Mouse (Mus musculus): Measurements from ENCODE around the gene Brdt.
"Not testable (repeated sequence)": the region's sequence is repeated elsewhere in the genome, so short reads cannot be mapped to it uniquely, and the experiment has no call there.

Brdt gene

DNA sequence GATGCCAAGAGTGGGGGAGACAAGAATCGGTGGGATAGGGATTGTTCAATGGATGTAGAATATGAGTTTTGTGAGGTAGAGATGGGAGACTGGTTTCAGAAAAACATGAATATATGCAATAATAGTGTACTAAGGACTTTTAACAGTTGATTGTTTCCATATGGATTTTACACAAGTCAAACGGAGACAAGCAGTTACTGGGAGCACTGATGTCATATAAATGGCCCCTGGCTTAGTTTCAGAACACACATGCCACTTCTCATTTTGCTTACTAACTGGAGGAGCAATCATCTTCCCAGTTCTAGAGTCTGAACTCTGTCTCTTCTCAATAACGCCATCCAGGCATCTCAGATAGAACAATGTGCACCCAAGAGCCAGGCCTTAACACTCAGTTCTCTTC lies 9.4 kb downstream of the Brdt start:
- DNase-seq (ENCODE audit: low read depth), result no peak

DNA sequence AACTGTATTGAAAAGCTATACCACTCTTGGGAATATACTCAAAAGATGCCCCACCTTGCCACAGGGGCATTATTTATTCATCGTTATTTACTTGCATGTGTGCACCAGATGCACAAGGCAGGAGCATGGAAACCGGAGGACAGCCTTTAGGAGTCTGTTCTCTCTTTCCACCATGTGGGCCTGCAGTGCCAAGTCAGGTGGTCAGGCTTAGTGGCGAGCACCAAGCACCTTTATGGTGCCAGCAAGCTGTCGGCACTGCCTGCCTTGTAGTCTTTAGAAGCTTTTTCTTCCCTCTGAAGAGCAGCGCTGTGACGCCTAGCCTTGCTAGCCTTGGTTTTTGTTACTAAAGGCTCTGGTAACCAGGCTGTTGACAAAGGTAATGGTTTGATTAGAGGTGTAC lies 11.9 kb downstream of the Brdt start:
- no peak for DNase-seq (ENCODE audit: low read depth)

DNA sequence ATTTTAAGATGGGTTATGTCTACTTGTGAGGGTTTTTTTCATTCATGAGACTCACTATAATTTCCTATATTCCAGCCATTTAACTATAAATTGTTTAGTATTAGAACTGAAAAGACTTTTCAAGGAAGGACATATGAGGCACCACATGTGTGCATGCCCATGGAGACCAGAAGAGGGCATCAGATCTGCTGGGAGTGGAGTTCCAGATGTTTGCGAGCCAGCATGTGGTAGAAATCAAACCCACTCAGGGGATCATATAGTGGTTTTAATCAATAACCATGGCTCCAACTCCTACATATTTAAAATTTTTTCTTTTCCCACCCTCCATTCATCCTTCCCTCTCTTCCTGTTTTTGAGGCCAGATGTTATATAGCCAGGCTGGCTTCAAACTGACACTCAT lies 15.3 kb downstream of the Brdt start:
- DNase-seq (ENCODE audit: low read depth), result no peak

DNA sequence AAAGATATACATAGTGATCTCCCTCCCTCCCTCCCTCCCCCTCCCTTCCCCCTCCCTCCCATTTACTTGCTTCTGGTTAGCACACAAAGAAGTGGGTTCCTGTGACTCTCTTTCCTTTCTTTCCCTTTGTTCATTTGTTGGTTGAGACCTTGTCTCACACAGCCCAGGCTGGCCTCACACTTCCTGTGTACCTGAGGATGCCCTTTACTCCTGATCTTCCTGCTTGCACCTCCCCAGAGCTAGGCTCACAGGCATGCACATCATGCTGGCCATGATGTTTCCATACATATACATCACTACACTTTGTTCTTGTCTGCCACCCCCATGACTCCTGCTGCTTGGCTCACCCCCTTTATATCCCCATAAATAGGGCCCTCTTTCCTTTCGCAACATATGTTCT lies 21.6 kb downstream of the Brdt start:
- no peak for DNase-seq (ENCODE audit: low read depth)

DNA sequence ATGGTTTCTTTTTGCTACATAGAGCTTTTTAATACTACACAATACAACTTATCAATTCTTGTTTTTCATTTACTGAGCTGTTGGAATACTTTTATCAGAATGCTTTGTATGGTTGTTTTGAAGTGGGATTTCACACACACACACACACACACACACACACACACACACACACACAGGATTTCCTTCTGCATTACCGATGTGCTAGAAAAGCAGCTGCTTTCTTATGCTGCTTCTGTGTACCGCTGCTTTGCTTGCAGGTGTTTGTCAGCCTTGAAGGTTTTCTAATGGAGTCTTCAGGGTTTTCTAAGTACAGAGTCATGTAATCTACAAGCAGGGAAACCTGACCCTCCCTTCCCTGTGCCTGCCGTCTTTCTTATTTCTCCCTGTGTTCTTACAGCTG lies 23.0 kb downstream of the Brdt start:
- no peak for DNase-seq (ENCODE audit: low read depth)

DNA sequence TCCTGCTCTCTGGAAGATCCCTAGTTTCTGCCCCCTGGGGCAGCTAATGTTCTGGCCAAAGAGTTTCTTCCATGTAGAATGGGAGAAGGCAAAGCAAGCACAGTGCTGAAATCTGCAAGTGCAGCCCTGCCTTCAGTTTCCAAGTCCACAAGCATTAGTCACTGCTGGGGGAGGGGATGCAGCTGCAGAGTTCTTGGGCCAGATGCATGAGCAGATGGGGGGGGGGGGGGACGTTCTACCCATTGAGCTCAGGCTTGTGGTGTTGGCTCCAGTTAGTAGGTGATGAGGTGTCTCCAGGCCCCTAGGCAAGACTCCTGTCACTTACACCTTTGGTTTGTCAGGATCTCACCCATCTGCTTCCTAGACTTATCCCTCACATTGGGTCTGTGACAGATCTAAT lies 24.8 kb downstream of the Brdt start:
- no peak for DNase-seq (ENCODE audit: low read depth)

DNA sequence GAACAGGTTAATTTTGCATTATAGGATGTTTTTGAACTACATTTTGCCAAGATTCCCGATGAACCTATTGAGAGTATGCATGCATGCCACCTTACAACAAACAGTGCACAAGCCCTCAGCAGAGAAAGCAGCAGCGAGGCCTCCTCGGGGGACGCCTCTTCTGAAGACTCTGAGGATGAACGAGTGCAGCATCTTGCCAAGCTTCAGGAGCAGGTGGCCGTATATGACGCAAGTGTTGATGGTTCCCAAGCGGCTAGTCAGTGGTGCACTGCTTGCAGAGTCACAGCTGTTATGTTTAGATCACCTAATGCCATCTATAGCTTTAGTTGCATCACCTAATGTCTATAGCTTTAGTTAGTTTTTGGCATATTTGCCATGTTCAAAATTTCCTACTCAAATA lies 26.8 kb downstream of the Brdt start:
- DNase-seq (ENCODE audit: low read depth), result no peak

DNA sequence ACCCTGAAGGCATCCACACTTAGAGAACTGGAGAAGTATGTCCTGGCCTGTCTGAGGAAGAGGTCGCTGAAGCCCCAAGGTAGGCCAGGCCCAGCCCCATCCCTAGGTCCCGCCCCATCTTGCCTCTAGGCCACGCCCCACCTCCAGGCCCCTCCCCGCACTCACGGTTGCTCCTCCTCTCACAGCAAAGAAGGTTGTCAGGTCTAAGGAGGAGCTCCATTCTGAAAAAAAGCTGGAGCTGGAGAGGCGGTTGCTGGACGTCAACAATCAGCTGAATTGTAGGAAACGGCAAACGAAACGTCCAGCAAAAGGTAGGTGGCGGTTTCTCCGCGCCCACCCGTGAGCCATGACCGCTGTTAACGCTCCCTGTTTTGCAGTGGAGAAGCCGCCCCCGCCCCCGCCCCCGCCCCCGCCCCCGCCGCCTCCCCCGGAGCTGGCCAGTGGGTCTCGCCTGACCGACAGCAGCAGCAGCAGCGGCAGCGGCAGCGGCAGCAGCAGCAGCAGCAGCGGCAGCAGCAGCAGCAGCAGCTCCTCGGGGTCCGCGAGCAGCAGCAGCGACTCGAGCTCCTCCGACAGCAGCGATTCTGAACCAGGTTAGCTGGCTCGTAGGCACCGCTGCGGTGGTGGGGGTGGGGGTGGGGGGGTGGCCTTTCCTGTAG lies 28.6 kb downstream of the Brdt start:
- peak; percentile 90 for DNase-seq (ENCODE audit: low read depth)

DNA sequence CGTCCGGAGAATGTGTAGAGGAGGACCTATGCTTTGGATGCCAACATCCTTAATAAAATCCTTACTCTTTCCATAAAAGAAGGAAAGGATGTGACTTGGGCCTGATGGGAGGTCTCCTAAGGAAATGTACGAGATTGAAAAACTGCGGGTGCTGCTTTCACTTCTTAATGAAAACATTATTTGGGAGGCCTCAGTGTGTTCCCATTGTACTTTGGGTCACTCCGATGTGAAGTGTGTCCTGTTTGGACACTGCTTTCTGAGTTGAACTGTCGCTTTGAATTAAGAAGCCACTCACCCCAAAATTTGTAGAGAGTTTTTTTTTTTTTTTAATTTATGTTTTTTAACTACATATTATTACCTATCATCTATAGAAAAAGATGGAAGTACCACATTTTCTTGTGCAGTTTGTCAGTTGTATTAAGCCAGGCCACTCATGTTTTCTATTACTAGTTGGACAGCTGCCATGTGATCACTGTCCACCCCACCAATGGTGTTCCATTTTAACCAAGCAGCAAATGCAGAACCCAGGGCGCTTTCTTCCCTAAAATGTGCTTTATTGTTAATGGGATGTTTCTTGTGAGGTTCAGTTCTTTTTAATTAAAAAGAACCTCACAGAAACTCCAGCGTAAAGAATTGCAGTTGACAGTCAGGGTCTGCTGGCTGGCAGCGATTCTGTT lies 29.2 kb downstream of the Brdt start:
- no peak for DNase-seq (ENCODE audit: low read depth)

DNA sequence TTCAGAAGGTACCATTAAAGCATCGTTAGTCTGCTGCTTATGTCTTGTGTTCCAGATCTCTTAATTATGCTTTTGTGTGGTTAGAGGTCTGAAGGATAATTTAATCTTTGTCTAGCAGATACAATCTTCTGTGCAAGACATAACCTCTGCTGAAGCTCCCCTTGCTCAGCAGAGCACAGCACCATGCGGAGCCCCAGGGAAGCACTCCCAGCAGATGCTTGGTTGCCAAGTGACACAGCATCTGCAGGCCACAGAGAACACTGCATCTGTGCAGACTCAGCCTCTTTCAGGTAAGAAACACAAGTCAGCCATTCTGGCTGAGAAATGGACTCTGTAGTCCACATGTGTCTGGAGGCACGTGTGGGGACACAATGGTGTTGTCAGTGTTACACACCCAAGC lies 39.1 kb downstream of the Brdt start:
- no peak for DNase-seq (ENCODE audit: low read depth)

DNA sequence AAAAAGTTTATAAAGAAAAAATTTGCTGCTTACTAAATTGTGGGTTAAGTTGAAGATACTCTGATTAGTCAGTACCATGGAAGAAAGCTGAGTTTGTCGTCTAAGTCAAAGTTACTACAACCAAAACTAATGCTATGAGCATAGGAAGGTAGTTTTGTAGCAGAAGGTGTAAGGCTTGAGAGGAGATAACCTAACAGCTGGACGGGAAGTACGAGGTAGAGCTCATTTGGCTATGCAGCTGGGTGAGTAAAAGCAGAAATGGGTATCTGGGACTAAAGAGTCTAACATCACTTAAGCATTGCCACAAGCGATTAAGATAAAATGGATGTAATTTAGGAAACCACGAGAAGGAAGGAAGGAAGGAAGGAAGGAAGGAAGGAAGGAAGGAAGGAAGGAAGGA lies 40.4 kb downstream of the Brdt start:
- DNase-seq (ENCODE audit: low read depth), result no peak

DNA sequence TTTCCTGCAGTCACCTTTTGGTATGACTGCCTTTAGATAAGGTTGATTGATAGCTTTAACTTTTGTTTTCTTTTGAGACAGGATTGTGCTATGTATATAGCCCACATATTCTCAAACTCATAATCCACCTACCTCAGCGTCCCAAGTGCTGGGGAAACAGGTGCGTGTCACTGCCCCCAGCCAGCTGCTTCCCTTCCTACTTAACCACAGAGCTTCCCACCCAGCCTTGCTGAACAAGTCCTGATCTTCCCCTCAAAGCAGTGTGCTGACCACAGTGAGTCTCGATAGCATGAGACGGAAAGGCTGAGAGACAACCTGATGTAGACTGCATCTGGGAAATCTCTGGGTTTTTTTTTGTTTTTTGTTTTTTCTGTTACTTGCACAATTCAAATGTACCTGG lies 42.3 kb downstream of the Brdt start:
- DNase-seq (ENCODE audit: low read depth), result no peak

DNA sequence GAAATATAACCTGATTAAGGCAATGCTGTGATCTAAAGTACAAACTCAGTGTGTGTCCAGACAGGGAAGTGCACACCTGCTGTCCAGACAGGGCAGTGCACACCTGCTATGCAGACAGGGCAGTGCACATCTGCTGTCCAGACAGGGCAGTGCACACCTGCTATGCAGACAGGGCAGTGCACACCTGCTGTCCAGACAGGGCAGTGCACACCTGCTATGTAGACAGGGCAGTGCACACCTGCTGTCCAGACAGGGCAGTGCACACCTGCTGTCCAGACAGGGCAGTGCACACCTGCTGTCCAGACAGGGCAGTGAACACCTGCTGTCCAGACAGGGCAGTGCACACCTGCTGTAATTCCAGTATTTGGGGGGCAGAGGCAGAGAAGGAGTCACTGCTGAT lies 55.5 kb downstream of the Brdt start:
- DNase-seq (ENCODE audit: low read depth), result not testable (repeated sequence)

DNA sequence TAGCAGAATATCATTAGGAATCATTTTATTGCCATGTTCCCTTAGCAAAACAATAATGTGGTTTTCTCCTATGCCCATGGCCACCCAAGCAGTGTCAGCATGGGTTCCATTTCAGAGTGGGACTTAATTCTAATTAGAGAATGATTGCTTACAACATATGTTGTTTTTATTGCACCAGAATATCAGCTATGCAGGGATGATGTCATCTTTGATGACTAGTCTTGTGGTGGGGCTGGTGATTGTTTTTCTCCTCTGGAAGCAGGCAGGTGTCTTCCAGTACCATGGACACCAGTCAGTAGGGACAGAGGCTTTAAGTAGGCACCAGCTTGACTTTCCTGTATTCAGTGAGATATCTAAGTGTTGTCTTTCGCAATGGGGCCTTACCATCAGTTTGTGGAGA lies 56.8 kb downstream of the Brdt start:
- DNase-seq (ENCODE audit: low read depth), result no peak

DNA sequence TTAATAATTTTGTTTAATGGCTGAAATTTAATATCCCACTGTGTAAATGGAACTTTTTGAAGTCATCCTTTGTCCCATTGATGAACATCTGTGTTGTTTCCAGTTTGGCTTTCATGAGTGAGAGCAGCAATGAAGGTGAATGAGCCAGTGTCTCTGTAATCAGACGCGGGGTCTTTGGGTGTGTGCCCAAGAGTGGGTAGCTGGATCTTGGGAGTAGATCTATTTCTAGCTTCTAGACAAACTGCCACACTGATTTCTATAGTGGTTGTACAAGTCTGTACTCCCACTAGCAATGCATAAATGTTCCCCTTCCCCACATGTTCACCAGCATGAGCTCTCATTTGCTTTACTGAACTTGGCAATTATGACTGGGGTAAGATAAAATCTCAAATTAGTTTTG lies 58.4 kb downstream of the Brdt start:
- no peak for DNase-seq (ENCODE audit: low read depth)

DNA sequence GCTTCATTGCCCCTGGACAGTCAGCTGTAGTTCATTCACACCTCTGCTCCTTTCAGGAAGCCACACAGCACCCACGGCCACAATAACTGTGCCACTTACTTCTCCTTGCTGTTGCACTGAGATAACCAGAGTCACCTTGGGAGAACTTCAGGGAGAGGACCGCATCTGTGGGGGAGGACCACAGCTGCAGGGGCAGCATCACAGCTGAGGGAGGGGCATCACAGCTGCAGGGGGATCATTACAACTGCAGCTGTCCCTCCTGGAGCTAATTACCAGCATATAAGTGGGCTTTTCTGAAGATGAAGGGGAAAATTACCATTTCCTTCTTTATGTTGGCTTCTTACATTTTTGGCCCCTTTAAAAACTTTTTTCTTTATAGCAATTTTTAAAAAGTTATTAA lies 63.5 kb downstream of the Brdt start:
- no peak for DNase-seq (ENCODE audit: low read depth)

DNA sequence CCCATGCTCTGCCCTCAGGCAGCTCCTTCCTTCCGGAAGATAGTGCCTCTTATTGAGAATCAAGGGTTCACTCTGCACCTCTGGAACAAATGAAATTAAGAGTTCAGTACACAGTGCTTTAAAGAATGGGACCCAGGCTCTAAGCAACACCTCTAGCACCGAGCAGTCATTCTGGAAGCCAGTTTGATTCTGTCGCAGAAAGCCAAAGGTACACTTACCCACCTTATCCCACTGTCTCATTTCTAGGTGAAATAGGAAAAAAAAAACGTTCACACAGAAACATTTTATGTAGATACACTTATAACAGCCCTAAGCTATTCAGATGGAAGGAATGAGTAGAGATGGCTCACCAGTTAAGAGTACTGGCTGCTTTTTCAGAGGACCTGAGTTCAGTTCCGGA lies 71.5 kb downstream of the Brdt start, which contains the start of gene Ephx4:
Ephx4 (plus strand) TSS at position 301 of the 400 bp plus-strand sequence.
- peak; percentile 18 for DNase-seq (ENCODE audit: low read depth)

DNA sequence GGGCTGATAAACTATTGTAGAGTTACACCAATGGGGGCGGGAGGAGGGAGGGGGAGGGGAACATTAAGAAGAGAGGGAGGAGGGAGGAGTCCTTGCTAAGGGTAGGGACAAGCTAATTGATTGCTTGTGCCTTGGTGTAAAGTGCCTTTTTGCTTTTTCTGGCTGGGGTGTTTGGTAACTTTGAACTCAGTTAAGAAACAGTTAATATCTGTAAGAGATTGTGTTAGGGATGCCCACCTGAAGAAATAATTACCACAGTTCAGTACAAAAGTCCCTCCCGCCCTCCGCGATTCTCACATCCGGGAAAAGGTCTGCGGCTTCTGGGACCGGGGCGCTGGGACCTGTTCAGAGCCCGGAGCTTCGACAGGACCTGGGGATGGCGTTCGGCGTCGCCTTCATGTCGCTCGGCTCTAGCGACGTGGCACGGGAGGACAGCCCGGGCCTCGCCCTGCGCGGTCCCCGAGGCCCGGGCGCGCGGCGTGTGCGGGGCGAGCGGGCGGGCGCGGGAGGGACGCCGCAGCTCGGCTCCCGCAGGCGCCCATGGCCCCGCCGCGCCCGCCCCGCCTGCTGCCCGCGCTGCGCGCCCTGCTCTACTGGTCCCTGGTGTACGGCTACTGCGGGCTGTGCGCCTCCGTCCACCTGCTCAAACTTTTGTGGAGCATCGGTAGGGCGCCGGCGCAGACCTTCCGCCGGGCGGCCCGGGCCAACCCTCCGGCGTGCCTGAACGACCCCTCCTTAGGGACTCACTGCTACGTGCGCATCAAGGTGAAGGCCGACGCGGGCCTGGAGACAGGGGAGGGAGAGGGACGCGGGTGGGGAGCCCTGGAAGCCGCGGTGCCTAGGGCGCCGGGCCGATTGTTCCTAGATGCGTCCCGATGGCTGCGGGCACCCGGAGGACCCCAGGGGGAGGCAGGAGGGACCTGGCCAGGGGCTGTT lies 72.3 kb downstream of the Brdt start:
- peak; percentile 36 for DNase-seq (ENCODE audit: low read depth)

DNA sequence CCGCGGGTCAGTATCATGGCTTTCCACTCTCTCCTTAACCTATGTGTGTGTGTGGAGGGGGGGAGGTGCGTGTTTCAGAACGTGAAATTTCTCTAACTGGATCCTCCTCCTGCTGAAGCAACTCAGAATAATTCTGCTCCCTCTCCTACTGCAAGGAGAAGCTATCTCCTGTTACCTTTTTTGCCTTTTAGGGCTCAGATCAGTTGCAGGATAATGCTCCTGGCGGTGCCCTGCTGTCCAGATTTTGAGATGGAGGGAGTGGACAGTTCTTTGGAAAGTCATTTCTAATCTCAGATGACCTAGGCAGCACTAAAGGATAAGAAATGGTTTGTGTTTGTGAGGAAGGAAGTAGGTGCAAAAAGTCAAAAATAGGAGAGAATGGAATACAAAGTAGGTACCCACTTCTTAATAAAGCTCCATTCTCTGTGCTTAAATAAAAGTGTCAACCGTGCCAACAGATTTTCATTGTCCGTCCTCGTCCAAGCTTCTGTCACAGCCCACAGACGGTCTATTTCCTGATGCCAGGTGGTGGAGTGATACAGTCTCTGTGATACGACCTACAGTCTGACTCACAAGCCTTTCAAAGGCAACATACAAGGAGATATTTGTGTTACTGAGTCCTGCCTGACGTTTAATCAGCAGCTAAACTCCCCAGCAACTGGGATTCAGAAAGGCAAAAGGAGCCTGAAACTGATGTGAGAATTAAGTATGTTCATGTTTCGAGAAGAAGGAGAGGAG lies 73.2 kb downstream of the Brdt start:
- no peak for DNase-seq (ENCODE audit: low read depth)

DNA sequence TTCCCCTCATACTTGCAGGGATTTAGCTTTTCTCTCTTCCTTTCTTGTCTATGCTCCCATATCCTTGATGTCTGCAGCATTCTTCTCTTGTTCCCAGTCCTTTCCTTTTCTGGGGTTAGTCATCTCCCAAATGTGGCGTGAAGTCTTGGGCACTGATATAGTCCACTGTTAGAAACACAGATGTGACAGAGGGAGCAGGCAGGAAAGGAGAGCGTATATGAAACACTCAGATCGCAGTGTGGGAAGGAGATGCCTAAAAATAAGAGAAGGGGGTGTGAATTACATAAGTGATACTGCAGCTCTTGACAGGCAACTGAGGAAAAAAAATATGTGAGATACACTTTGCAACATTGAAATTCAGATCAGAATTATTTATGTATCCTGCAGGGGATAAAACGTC lies 74.4 kb downstream of the Brdt start:
- DNase-seq (ENCODE audit: low read depth), result no peak

DNA sequence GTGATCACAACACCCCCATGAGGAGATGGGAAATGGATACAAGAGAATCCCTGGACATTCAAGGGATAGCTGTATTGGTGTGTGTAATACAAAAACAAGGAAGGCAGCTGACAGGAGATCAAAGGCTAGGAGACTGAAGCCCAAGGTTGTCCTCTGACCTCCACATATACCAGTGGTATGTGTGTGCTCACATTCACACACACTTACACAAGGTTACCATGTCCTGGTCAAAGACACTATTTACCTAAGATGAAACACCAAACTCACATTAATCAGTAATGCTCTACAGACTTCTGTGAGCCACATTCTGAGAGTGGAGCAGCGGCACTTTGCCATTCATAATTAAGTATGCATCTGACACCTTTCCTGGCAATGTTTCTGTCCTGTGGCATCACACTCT lies 79.3 kb downstream of the Brdt start:
- no peak for DNase-seq (ENCODE audit: low read depth)

DNA sequence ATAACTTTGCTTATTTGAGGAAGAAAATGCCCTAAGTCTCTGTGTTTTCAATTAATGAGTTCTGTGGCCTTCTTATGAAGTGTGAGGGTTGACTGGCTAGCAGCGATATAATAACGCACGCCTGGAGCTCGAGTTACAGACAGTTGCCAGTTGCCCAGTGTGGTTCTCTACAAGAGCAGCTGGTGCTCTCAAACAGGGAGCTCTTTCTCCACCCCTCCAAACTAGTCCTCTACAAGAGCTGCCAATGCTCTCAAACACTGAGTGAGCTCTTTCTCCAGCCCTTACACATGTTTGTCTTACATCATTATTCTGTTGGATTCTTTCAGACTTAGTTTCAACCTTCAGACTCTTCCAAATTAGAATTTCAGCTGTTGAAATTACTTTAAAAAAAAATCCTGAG lies 80.4 kb downstream of the Brdt start:
- DNase-seq (ENCODE audit: low read depth), result no peak
